Mouse (Mus musculus) liver, embryonic 13.5 days (tissue): ENCODE measurements at regions not wholly inside any gene's neighbourhood (a gene's known extent, or its start where the extent isn't known, plus 50 kb on each side); places are given as distances from the start of the nearest gene placed in this dataset.
A peak's percentile ranks its signal among the peaks of the same experiment; 100 is the strongest.

Experiments used
- ATAC-seq: fragments of 200-750 bp; cut with Nextera tagmentation; 2 replicates; pipeline ENCODE4 v1.8.0; 2017; ENCODE audit warnings: low read depth, mild to moderate bottlenecking, moderate number of reproducible peaks, moderate library complexity
- DNase-seq: peaks from one replicate; pipeline ENCODE4 v3.0.0; 2022
- H3K27ac ChIP-seq: fragments of 300-500 bp; sonication (generic); 2 replicates; pipeline ENCODE4 v1.5.1; 2015; ENCODE audit warnings: moderate library complexity, mild to moderate bottlenecking, inconsistent platforms
- H3K27me3 ChIP-seq: fragments of 300-500 bp; sonication (generic); 2 replicates; pipeline ENCODE4 v1.6.1; 2015; ENCODE audit warnings: mild to moderate bottlenecking, inconsistent platforms
- H3K36me3 ChIP-seq: fragments of 300-500 bp; sonication (generic); 2 replicates; pipeline ENCODE4 v1.6.1; 2015; ENCODE audit warnings: mild to moderate bottlenecking, inconsistent platforms
- H3K4me1 ChIP-seq: fragments of 300-500 bp; sonication (generic); replicated peaks from 2 replicates; pipeline ENCODE4 v1.6.1; 2015; ENCODE audit warnings: inconsistent platforms
- H3K4me2 ChIP-seq: fragments of 300-500 bp; sonication (generic); 2 replicates; pipeline ENCODE4 v1.6.1; 2015; ENCODE audit warnings: inconsistent platforms, mild to moderate bottlenecking, moderate library complexity
- H3K4me3 ChIP-seq: fragments of 300-500 bp; sonication (generic); replicated peaks from 2 replicates; pipeline ENCODE4 v1.5.1; 2015; ENCODE audit warnings: mild to moderate bottlenecking, inconsistent platforms
- H3K9ac ChIP-seq: fragments of 300-500 bp; sonication (generic); 2 replicates; pipeline ENCODE4 v1.6.1; 2015; ENCODE audit warnings: mild to moderate bottlenecking, inconsistent platforms
- H3K9me3 ChIP-seq: fragments of 300-500 bp; sonication (generic); replicated peaks from 2 replicates; pipeline ENCODE4 v1.6.1; 2016; ENCODE audit warnings: inconsistent platforms
- WGBS: fragments of 180-500 bp; shearing (Covaris S2); methylation state at CpG from one replicate; pipeline ENCODE4 v1.1.7; 2015; ENCODE audit not compliant: insufficient replicate concordance; 5-methylcytosine and 5-hydroxymethylcytosine counted together

- ATAC-seq: no peak
Observed at GRCm38 (mm10) chr14:24731872-24732525, 245.1 kb downstream of the Rps24 start.

GRCm38 (mm10) chr14:24733326-24733725, 246.4 kb downstream of the Rps24 start:
- no peaks in the 10 kb centered on the region for H3K36me3 ChIP-seq
- H3K27me3 ChIP-seq: no peaks in the 10 kb centered on the region
- ATAC-seq: no peak
- no peak overlapping the region for H3K9ac ChIP-seq
- no peaks in the 10 kb centered on the region for H3K4me1 ChIP-seq
- 58% methylated on average over 7 of the region's 7 CpGs for WGBS
- DNase-seq: no peak
- no peak overlapping the region for H3K4me3 ChIP-seq
- no peaks in the 10 kb centered on the region for H3K9me3 ChIP-seq
- no peak overlapping the region for H3K4me2 ChIP-seq
- no peak overlapping the region for H3K27ac ChIP-seq

More at GRCm38 (mm10) chr14:24731872-24732525, 245.1 kb downstream of the Rps24 start:
- H3K9me3 ChIP-seq: no peaks in the 10 kb centered on the region
- no peaks in the 10 kb centered on the region for H3K36me3 ChIP-seq
- no peak for DNase-seq
- 38% methylated on average over 5 of the region's 5 CpGs for WGBS
- H3K4me1 ChIP-seq: no peaks in the 10 kb centered on the region
- H3K4me2 ChIP-seq: no peak overlapping the region
- no peak overlapping the region for H3K4me3 ChIP-seq
- H3K27ac ChIP-seq: no peak overlapping the region
- H3K27me3 ChIP-seq: no peaks in the 10 kb centered on the region
- H3K9ac ChIP-seq: no peak overlapping the region

- Histone ChIP-seq H3K4me3 (no peak overlapping the region), H3K4me1 (no peaks in the 10 kb centered on the region), H3K9ac (no peak overlapping the region), H3K9me3 (no peaks in the 10 kb centered on the region), H3K4me2 (no peak overlapping the region), H3K27me3 (no peaks in the 10 kb centered on the region), H3K27ac (no peak overlapping the region), H3K36me3 (no peaks in the 10 kb centered on the region)
- no peak for ATAC-seq
- no peak for DNase-seq
Observed at GRCm38 (mm10) chr14:24738869-24739268, 251.9 kb downstream of the Rps24 start.

- no peak for ATAC-seq
- Histone ChIP-seq H3K36me3 (no peaks in the 10 kb centered on the region), H3K27me3 (no peaks in the 10 kb centered on the region), H3K4me1 (no peaks in the 10 kb centered on the region), H3K9me3 (no peaks in the 10 kb centered on the region), H3K9ac (no peak overlapping the region), H3K27ac (no peak overlapping the region), H3K4me3 (no peak overlapping the region), H3K4me2 (no peak overlapping the region)
- 76% methylated on average over 2 of the region's 2 CpGs for WGBS
- no peak for DNase-seq
Observed at GRCm38 (mm10) chr14:24744451-24744850, 257.5 kb downstream of the Rps24 start.

- Histone ChIP-seq H3K36me3 (no peaks in the 10 kb centered on the region), H3K27ac (no peak overlapping the region), H3K4me2 (no peak overlapping the region), H3K27me3 (no peaks in the 10 kb centered on the region), H3K4me1 (no peaks in the 10 kb centered on the region), H3K4me3 (no peak overlapping the region), H3K9me3 (no peaks in the 10 kb centered on the region), H3K9ac (no peak overlapping the region)
- ATAC-seq: no peak
- no peak for DNase-seq
- WGBS: 6% methylated on average over 3 of the region's 3 CpGs
Observed at GRCm38 (mm10) chr14:24745730-24746129, 258.8 kb downstream of the Rps24 start.

GRCm38 (mm10) chr14:24747471-24747795, 260.5 kb downstream of the Rps24 start:
- H3K9ac ChIP-seq: no peak overlapping the region
- no peaks in the 10 kb centered on the region for H3K27me3 ChIP-seq
- no peaks in the 10 kb centered on the region for H3K9me3 ChIP-seq
- no peaks in the 10 kb centered on the region for H3K36me3 ChIP-seq
- WGBS: 39% methylated on average over 4 of the region's 4 CpGs
- ATAC-seq (no peak), DNase-seq (no peak)
- H3K4me3 ChIP-seq: no peak overlapping the region
- no peak overlapping the region for H3K4me2 ChIP-seq
- H3K4me1 ChIP-seq: no peaks in the 10 kb centered on the region
- H3K27ac ChIP-seq: peak overlapping the region; percentile 21; the same call in 1 of the 2 replicates

GRCm38 (mm10) chr14:24747796-24748496, 261.0 kb downstream of the Rps24 start:
- no peak overlapping the region for H3K4me3 ChIP-seq
- DNase-seq: no peak
- H3K27me3 ChIP-seq: no peaks in the 10 kb centered on the region
- no peaks in the 10 kb centered on the region for H3K36me3 ChIP-seq
- no peak overlapping the region for H3K4me2 ChIP-seq
- no peaks in the 10 kb centered on the region for H3K4me1 ChIP-seq
- no peak overlapping the region for H3K27ac ChIP-seq
- no peak overlapping the region for H3K9ac ChIP-seq
- no peak for ATAC-seq
- no peaks in the 10 kb centered on the region for H3K9me3 ChIP-seq
- 38% methylated on average over 7 of the region's 7 CpGs for WGBS

GRCm38 (mm10) chr14:24748497-24748862, 261.6 kb downstream of the Rps24 start:
- DNase-seq (no peak), ATAC-seq (no peak)
- WGBS: 60% methylated on average over 2 of the region's 2 CpGs
- Histone ChIP-seq H3K9ac (no peak overlapping the region), H3K4me3 (no peak overlapping the region), H3K27ac (no peak overlapping the region), H3K36me3 (no peaks in the 10 kb centered on the region), H3K4me1 (no peaks in the 10 kb centered on the region), H3K4me2 (no peak overlapping the region), H3K9me3 (no peaks in the 10 kb centered on the region), H3K27me3 (no peaks in the 10 kb centered on the region)

GRCm38 (mm10) chr14:24749313-24749712, 262.4 kb downstream of the Rps24 start:
- H3K4me2 ChIP-seq: no peak overlapping the region

GRCm38 (mm10) chr14:24751227-24751626, 264.3 kb downstream of the Rps24 start:
- ATAC-seq: no peak
- WGBS: 83% methylated on average over 8 of the region's 8 CpGs
- H3K9ac ChIP-seq: no peak overlapping the region
- no peaks in the 10 kb centered on the region for H3K27me3 ChIP-seq
- no peak overlapping the region for H3K4me2 ChIP-seq
- H3K9me3 ChIP-seq: no peaks in the 10 kb centered on the region
- no peaks in the 10 kb centered on the region for H3K36me3 ChIP-seq
- no peaks in the 10 kb centered on the region for H3K4me1 ChIP-seq
- no peak overlapping the region for H3K4me3 ChIP-seq
- no peak for DNase-seq
- no peak overlapping the region for H3K27ac ChIP-seq

More at GRCm38 (mm10) chr14:24749313-24749712, 262.4 kb downstream of the Rps24 start:
- Histone ChIP-seq H3K27me3 (no peaks in the 10 kb centered on the region), H3K4me3 (no peak overlapping the region), H3K27ac (no peak overlapping the region), H3K4me1 (no peaks in the 10 kb centered on the region), H3K36me3 (no peaks in the 10 kb centered on the region), H3K9ac (no peak overlapping the region), H3K9me3 (no peaks in the 10 kb centered on the region)
- ATAC-seq: no peak
- no peak for DNase-seq
- WGBS: 65% methylated on average over 9 of the region's 9 CpGs

GRCm38 (mm10) chr14:24754753-24755152, 267.8 kb downstream of the Rps24 start:
- 18% methylated on average over 1 of the region's 1 CpGs for WGBS
- no peak for DNase-seq
- Histone ChIP-seq H3K9ac (no peak overlapping the region), H3K4me1 (no peaks in the 10 kb centered on the region), H3K4me2 (no peak overlapping the region), H3K9me3 (no peaks in the 10 kb centered on the region), H3K4me3 (no peak overlapping the region), H3K36me3 (no peaks in the 10 kb centered on the region), H3K27me3 (no peaks in the 10 kb centered on the region), H3K27ac (no peak overlapping the region)
- no peak for ATAC-seq

GRCm38 (mm10) chr14:24755426-24756117, 268.6 kb downstream of the Rps24 start:
- H3K9ac ChIP-seq: no peak overlapping the region
- no peak overlapping the region for H3K4me2 ChIP-seq
- no peaks in the 10 kb centered on the region for H3K9me3 ChIP-seq
- WGBS: 64% methylated on average over 12 of the region's 12 CpGs
- H3K4me3 ChIP-seq: no peak overlapping the region
- DNase-seq (no peak), ATAC-seq (no peak)
- no peak overlapping the region for H3K27ac ChIP-seq
- no peaks in the 10 kb centered on the region for H3K4me1 ChIP-seq
- no peaks in the 10 kb centered on the region for H3K27me3 ChIP-seq
- H3K36me3 ChIP-seq: no peaks in the 10 kb centered on the region
